Mouse (Mus musculus) olfactory bulb, adult 2 months (tissue): Measurements from ENCODE around the gene Tmf1.

ENCODE experiments used
- CTCF ChIP-seq: fragments of 200-500 bp; IDR thresholded peaks from 2 replicates; pipeline ENCODE4 v1.5.1; 2012; ENCODE audit warnings: low read depth, mild to moderate bottlenecking, low read length, moderate library complexity; ENCODE audit not compliant: insufficient read depth
- POLR2A ChIP-seq: fragments of 200-500 bp; IDR thresholded peaks from 2 replicates; pipeline ENCODE4 v1.6.1; 2012; ENCODE audit warnings: mild to moderate bottlenecking, low read depth, low read length, moderate library complexity; ENCODE audit not compliant: insufficient read depth

DNA sequence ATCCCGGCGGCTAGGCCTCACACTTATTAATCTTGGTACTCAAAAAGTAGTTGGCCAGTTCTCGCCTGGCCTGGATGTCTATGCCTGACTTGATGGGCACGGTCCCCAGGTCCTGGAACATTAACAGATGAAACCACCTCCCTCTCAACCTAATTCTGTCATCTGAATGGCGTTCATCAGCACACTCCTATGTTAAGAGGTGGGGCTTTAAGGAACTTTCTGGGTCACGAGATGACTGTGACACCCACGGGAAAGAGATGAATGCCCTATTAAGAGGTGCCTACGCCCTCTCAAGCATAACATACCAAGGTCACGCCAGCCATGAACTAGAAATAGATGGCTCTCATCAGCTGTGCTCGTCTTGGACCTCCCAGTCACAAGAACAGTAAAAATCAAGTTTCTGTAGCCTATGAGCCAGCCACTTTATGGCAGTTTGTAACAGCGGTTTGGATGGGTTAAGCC is 476 bp upstream of the Tmf1 start:
- TF ChIP-seq POLR2A (no peak), CTCF (no peak)
